18 mouse cellular contexts compared by ENCODE assay signal in the genomic region with DNA sequence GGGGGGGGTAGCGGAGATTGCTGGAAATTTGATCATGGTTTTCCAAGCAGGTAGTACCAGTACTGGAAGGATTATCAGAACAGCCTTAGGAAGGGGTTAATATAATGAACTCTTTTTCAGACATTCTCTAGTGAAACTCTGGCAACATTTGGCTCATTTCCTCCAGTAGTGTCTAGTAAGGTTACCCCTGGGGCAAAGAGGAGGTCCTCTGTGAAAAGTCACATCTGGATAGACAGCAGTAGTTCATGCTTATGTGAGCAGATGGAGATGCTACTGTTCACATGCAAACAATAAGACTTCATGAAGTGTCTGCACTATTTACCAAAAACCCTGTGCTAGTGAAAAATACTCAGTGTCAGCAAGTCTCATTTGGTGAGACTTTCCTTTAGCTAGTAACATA.
A peak's percentile ranks its signal among the peaks of the same experiment; 100 is the strongest.
DNase-seq lines count a peak whose midpoint lies in the region; ATAC-seq and TF ChIP-seq lines count a peak whose summit lies in the region.
"Had no signal": no experiment of that assay in that cellular context is flagged by ENCODE, and none has a peak within 500 bp of the region (broad histone marks: within the 10 kb centered on the region; RNA-seq: fewer than 3 reads in every experiment).

No protein-coding gene starts in this region.

- no peaks in the 10 kb centered on the region for H3K9me3 ChIP-seq in intestine, embryonic 16.5 days (ENCODE audit: control insufficient read depth, low read length)
- no peaks in the 10 kb centered on the region for H3K9me3 ChIP-seq in intestine, postnatal 0 days (ENCODE audit: control insufficient read depth)
- no peaks in the 10 kb centered on the region for H3K9me3 ChIP-seq in neural tube, embryonic 12.5 days
- H3K9me3 ChIP-seq: embryonic facial prominence, embryonic 10.5 days; heart, embryonic 13.5 days; midbrain, embryonic 13.5 days had no signal

- H3K4me2 ChIP-seq in intestine, embryonic 16.5 days (ENCODE audit: low read depth, low read length), result no peak overlapping the region
- H3K4me2 ChIP-seq in intestine, postnatal 0 days (replicated peaks; ENCODE audit: low read depth), result no peak overlapping the region
- 0 out of 2 replicates have a peak overlapping the region, but pooled peaks have one; percentile 14 for H3K4me2 ChIP-seq in neural tube, embryonic 12.5 days (replicated peaks)
- H3K4me2 ChIP-seq: heart, embryonic 13.5 days had no signal

- peak; percentile 38 for DNase-seq in cerebellum, adult 9-10 months
- DNase-seq in cerebellum, adult 8-10 months, result no peak
- no peak for DNase-seq in layer of hippocampus, adult 2 months (ENCODE audit: low spot score in 2 of 2)
- no peak for DNase-seq in layer of hippocampus, postnatal 25 days (ENCODE audit: extremely low spot score in 1 of 2, low spot score in 1 of 2)
- DNase-seq in neural tube, embryonic 10.5 days (ENCODE audit: extremely low spot score, low spot score), result no peak
- DNase-seq: adrenal gland, adult 2 months; cerebellum, adult 2 months; heart, postnatal 4 days; liver; right cerebral cortex, adult 18-20 months; thymus, postnatal 14 days had no signal

- no peak overlapping the region for H3K27ac ChIP-seq in intestine, embryonic 16.5 days (ENCODE audit: low read length)
- H3K27ac ChIP-seq in intestine, postnatal 0 days (ENCODE audit: low read depth, low read length), result no peak overlapping the region
- H3K27ac ChIP-seq in layer of hippocampus, adult 2 months, result peak overlapping the region; percentile 97; the same call in 1 of the 2 replicates
- H3K27ac ChIP-seq in neural tube, embryonic 12.5 days, result no peak overlapping the region
- H3K27ac ChIP-seq: embryonic facial prominence, embryonic 10.5 days; heart, embryonic 13.5 days; midbrain, embryonic 13.5 days; stomach, postnatal 0 days had no signal

- H3K36me3 ChIP-seq in intestine, embryonic 16.5 days (ENCODE audit: control insufficient read depth, insufficient read depth, low read length), result no peaks in the 10 kb centered on the region
- no peaks in the 10 kb centered on the region for H3K36me3 ChIP-seq in intestine, postnatal 0 days (ENCODE audit: control insufficient read depth, insufficient read depth)
- H3K36me3 ChIP-seq in neural tube, embryonic 12.5 days, result no peaks in the 10 kb centered on the region
- H3K36me3 ChIP-seq: embryonic facial prominence, embryonic 10.5 days; midbrain, embryonic 13.5 days had no signal

- 0 out of 2 replicates have a peak, but pooled peaks have one; percentile 38 for ATAC-seq in intestine, embryonic 16.5 days
- ATAC-seq in intestine, postnatal 0 days, result no peak
- ATAC-seq in neural tube, embryonic 12.5 days (ENCODE audit: low FRiP score, low read depth), result no peak
- ATAC-seq: midbrain, embryonic 13.5 days had no signal

- 0 out of 2 replicates have a peak, but pooled peaks cover 5% of the 10 kb centered on the region for H3K4me1 ChIP-seq in intestine, embryonic 16.5 days (ENCODE audit: control insufficient read depth, insufficient read depth, low read length)
- H3K4me1 ChIP-seq in intestine, postnatal 0 days (replicated peaks; ENCODE audit: control insufficient read depth, insufficient read depth, low read length), result no peaks in the 10 kb centered on the region
- H3K4me1 ChIP-seq in neural tube, embryonic 12.5 days, result peaks cover 36% of the 10 kb centered on the region

- no peak for TF ChIP-seq CTCF in intestine, postnatal 0 days (IDR thresholded peaks at IDR 0.05; ENCODE audit: low read depth)
- TF ChIP-seq CTCF in layer of hippocampus, adult 2 months (conservative IDR thresholded peaks at IDR 0.05), result no peak

- no peaks in the 10 kb centered on the region for H3K27me3 ChIP-seq in intestine, embryonic 16.5 days (replicated peaks; ENCODE audit: control insufficient read depth, insufficient read depth, low read length)
- no peaks in the 10 kb centered on the region for H3K27me3 ChIP-seq in intestine, postnatal 0 days (replicated peaks; ENCODE audit: control insufficient read depth, insufficient read depth, low read length)
- no peaks in the 10 kb centered on the region for H3K27me3 ChIP-seq in neural tube, embryonic 12.5 days (replicated peaks)
- H3K27me3 ChIP-seq: heart, embryonic 13.5 days; midbrain, embryonic 13.5 days had no signal

- 90% methylated on average over 1 of the region's 1 CpGs for whole genome bisulfite sequencing in intestine, embryonic 16.5 days
- WGBS in intestine, postnatal 0 days, result 84% methylated on average over 1 of the region's 1 CpGs
- WGBS in neural tube, embryonic 12.5 days, result 97% methylated on average over 1 of the region's 1 CpGs

- H3K4me3 ChIP-seq in intestine, embryonic 16.5 days (ENCODE audit: low read length), result no peak overlapping the region
- no peak overlapping the region for H3K4me3 ChIP-seq in intestine, postnatal 0 days (ENCODE audit: low read depth, low read length)
- H3K4me3 ChIP-seq in layer of hippocampus, adult 2 months, result peak overlapping the region; percentile 14; the same call in 1 of the 2 replicates
- H3K4me3 ChIP-seq in neural tube, embryonic 12.5 days, result no peak overlapping the region
- H3K4me3 ChIP-seq: embryonic facial prominence, embryonic 10.5 days; heart, embryonic 13.5 days; midbrain, embryonic 13.5 days had no signal

- no peak overlapping the region for H3K9ac ChIP-seq in intestine, embryonic 16.5 days (ENCODE audit: low read depth, low read length)
- no peak overlapping the region for H3K9ac ChIP-seq in intestine, postnatal 0 days (ENCODE audit: low read depth, low read length)
- H3K9ac ChIP-seq in neural tube, embryonic 12.5 days, result no peak overlapping the region
- H3K9ac ChIP-seq: heart, embryonic 13.5 days; midbrain, embryonic 13.5 days had no signal
